Mouse (Mus musculus) limb, embryonic 14.5 days (tissue): Measurements from ENCODE around the gene Fto. TPM values are rescaled to one million over a fixed set of nuclear protein-coding genes. Genes with fewer than 3 reads are reported as not detected.

Source experiments
- ATAC-seq: fragments of 200-750 bp; cut with Nextera tagmentation; 2 replicates; pipeline ENCODE4 v1.8.0; 2017; ENCODE audit warnings: low read depth, moderate number of reproducible peaks, moderate TSS enrichment; ENCODE audit not compliant: low FRiP score
- DNase-seq: peaks from one replicate; pipeline ENCODE4 v3.0.0-alpha.2; 2015; ENCODE audit warnings: low spot score
- H3K27ac ChIP-seq: fragments of 300-500 bp; sonication (generic); replicated peaks from 2 replicates; pipeline ENCODE4 v1.5.1; 2014; ENCODE audit warnings: low read depth, mild to moderate bottlenecking, low read length, moderate library complexity, mixed read lengths
- H3K27me3 ChIP-seq: fragments of 300-500 bp; sonication (generic); 2 replicates; pipeline ENCODE4 v1.6.1; 2014; ENCODE audit warnings: low read length, mixed read lengths; ENCODE audit not compliant: control insufficient read depth, insufficient read depth
- H3K36me3 ChIP-seq: fragments of 300-500 bp; sonication (generic); 2 replicates; pipeline ENCODE4 v1.6.1; 2014; ENCODE audit warnings: mild to moderate bottlenecking, low read length, moderate library complexity, mixed read lengths; ENCODE audit not compliant: control insufficient read depth, insufficient read depth
- H3K4me1 ChIP-seq: fragments of 300-500 bp; sonication (generic); 2 replicates; pipeline ENCODE4 v1.6.1; 2014; ENCODE audit warnings: antibody characterized with exemption, low read length, mixed read lengths; ENCODE audit not compliant: control insufficient read depth, insufficient read depth
- H3K4me2 ChIP-seq: fragments of 300-500 bp; sonication (generic); replicated peaks from 2 replicates; pipeline ENCODE4 v1.6.1; 2014; ENCODE audit warnings: low read depth, mild to moderate bottlenecking, low read length, moderate library complexity; ENCODE audit not compliant: severe bottlenecking
- H3K4me3 ChIP-seq: fragments of 300-500 bp; sonication (generic); replicated peaks from 2 replicates; pipeline ENCODE4 v1.5.1; 2014; ENCODE audit warnings: low read length
- H3K9ac ChIP-seq: fragments of 300-500 bp; sonication (generic); 2 replicates; pipeline ENCODE4 v1.6.1; 2014; ENCODE audit warnings: mild to moderate bottlenecking, low read depth, low read length, moderate library complexity; ENCODE audit not compliant: severe bottlenecking
- H3K9me3 ChIP-seq: fragments of 300-500 bp; sonication (generic); 2 replicates; pipeline ENCODE4 v1.6.1; 2016; ENCODE audit warnings: low read length; ENCODE audit not compliant: control insufficient read depth
- POLR2A ChIP-seq: fragments of 200-500 bp; IDR thresholded peaks from 2 replicates; pipeline ENCODE4 v1.8.0; 2012; ENCODE audit warnings: inconsistent platforms, mild to moderate bottlenecking, moderate library complexity, borderline replicate concordance; ENCODE audit not compliant: insufficient read depth, insufficient read length; ENCODE audit errors: extremely low read depth
- WGBS: fragments of 180-500 bp; shearing (Covaris S2); extraction: QIAGEN DNeasy Blood & Tissue Kit; methylation state at CpG from one replicate; pipeline ENCODE4 v1.1.7; 2014; 5-methylcytosine and 5-hydroxymethylcytosine counted together
- polyA plus RNA-seq, 2 experiments: library from polyadenylated mRNA; depleted of rRNA in 1 of 2; stranded (reverse) in 1 of 2; unstranded in 1 of 2; fragments of >200 nt; fragmentation: Nextera tagmentation in 1 of 2; extraction: Ambion mirVana in 1 of 2; gene quantifications; 2 replicates each; pipeline versions ENCODE4 v1.2.1 to v1.2.3; 2012 to 2014

Gene Fto
- polyA plus RNA-seq, 2 experiments, result 80.0 to 107 TPM

DNA sequence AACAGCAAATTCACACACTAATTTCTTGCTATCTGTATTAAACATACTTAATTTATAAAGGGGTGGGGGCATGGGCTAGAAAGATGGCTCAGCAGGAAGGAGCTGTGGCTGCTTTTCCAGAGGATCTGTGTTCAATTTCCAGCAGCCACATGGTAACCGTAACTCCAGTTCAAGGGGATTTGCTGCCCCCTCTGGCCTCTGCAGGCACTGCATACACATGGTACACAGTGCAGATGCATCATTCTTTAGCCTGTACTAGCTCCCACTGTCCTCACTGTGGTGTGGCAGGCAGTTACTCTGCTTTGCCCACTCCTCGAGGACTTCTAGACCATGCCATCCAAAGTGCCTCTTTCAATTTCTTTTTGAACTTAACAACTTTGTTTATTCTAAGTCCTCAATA is 37.0 kb upstream of the Fto start:
- no peaks in the 10 kb centered on the region for H3K27me3 ChIP-seq

DNA sequence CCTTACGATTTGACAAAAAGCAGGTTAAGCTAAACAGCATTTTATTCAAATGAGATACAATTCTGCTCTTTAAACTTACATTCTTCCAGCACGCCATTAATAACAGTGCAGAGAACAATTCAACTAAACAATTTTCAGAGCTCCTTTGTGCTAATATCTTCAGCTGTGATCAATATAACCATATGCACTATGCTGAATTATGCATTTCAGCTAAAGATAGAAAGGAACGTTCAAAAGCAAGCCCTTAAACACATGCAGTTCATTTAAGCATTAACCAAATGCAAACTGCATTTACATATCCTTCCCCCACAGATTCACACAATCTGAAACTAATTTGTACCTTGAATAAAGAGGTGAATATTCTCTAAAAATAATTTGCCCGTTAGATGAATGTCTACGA is 35.3 kb upstream of the Fto start:
- Histone ChIP-seq H3K27me3 (no peaks in the 10 kb centered on the region), H3K4me2 (no peak overlapping the region), H3K27ac (no peak overlapping the region), H3K9me3 (no peaks in the 10 kb centered on the region), H3K36me3 (0 out of 2 replicates have a peak, but pooled peaks cover 4% of the 10 kb centered on the region), H3K4me1 (peaks cover 6% of the 10 kb centered on the region; the same call in 1 of the 2 replicates), H3K4me3 (no peak overlapping the region), H3K9ac (no peak overlapping the region)
- ATAC-seq (no peak), DNase-seq (no peak)
- 70% methylated on average over 5 of the region's 5 CpGs for WGBS
- no peak for TF ChIP-seq POLR2A

More for the DNA sequence above, 37.0 kb upstream of the Fto start:
- TF ChIP-seq POLR2A, result no peak
- no peak overlapping the region for H3K9ac ChIP-seq
- H3K9me3 ChIP-seq, result no peaks in the 10 kb centered on the region
- no peak overlapping the region for H3K4me3 ChIP-seq
- no peak overlapping the region for H3K27ac ChIP-seq
- ATAC-seq, result no peak
- DNase-seq, result no peak
- H3K36me3 ChIP-seq, result 0 out of 2 replicates have a peak, but pooled peaks cover 4% of the 10 kb centered on the region
- 0 out of 2 replicates have a peak, but pooled peaks cover under 1% of the 10 kb centered on the region for H3K4me1 ChIP-seq
- WGBS, result 97% methylated on average over 2 of the region's 2 CpGs
- H3K4me2 ChIP-seq, result no peak overlapping the region

DNA sequence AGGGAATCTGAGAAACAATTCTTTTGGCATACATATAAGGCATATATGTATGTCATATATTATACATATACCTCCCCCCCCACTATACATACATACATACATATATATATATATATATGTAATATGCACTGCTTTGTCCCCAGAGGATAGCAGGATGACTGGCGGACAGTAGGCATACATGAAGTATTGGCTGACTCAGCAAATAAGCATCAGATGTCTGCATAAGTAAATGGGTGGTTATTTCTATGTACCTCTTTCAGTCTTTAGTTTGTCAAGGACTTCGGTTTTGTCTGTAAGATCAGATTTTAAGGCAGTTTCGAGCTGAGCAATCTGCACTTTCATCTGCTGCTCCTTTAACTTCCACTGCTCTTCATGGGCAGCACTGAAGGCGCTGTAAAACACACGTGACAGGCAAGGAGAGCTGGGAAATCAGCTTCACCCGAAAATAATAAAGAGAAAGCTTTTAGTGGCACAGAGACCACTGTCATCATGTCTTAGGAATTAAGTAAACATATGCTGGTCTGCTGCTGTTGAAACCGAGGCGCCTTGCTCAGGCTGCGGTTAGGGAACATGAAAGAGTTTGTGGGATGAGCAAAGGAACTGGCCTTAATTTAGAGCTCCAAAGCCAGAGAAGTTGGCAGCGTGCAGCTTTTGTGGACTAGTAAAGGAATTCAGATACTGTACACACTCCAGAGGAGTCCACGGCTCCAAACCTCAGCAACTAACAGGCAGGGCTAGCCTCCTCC is 32.7 kb upstream of the Fto start:
- no peak for TF ChIP-seq POLR2A
- peak; percentile 15; the same call in 1 of the 2 replicates for ATAC-seq
- no peak overlapping the region for H3K9ac ChIP-seq
- H3K4me1 ChIP-seq, result peaks cover 10% of the 10 kb centered on the region; the same call in 1 of the 2 replicates
- H3K9me3 ChIP-seq, result no peaks in the 10 kb centered on the region
- peak; percentile 36 for DNase-seq
- no peaks in the 10 kb centered on the region for H3K27me3 ChIP-seq
- 50% methylated on average over 11 of the region's 11 CpGs for WGBS
- H3K4me2 ChIP-seq, result no peak overlapping the region
- no peak overlapping the region for H3K4me3 ChIP-seq
- no peak overlapping the region for H3K27ac ChIP-seq
- no peaks in the 10 kb centered on the region for H3K36me3 ChIP-seq

DNA sequence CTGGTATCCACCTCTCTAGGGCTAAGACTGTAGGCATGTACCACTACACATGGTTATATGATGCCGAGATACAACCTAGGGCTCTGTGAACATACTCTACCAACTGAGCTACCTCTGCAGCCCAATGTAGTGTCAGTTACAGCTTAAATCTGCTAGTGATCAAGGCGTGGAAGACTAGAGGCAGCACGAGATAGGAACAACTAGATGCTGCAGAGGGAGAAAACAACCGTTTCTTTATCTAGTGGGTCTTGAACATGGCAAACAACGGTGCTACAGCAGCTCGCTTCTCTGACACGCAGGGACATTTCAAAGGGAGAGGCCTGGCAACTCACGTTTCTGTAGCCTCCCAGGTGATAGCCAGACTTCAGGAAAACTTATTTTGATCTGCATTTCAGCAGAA is 31.8 kb upstream of the Fto start:
- no peaks in the 10 kb centered on the region for H3K27me3 ChIP-seq
- H3K9ac ChIP-seq, result no peak overlapping the region
- WGBS, result 79% methylated on average over 8 of the region's 8 CpGs
- no peaks in the 10 kb centered on the region for H3K9me3 ChIP-seq
- no peaks in the 10 kb centered on the region for H3K36me3 ChIP-seq
- DNase-seq (no peak), ATAC-seq (no peak)
- no peak overlapping the region for H3K27ac ChIP-seq
- no peak overlapping the region for H3K4me3 ChIP-seq
- peaks cover 10% of the 10 kb centered on the region; the same call in 1 of the 2 replicates for H3K4me1 ChIP-seq
- H3K4me2 ChIP-seq, result no peak overlapping the region
- no peak for TF ChIP-seq POLR2A

DNA sequence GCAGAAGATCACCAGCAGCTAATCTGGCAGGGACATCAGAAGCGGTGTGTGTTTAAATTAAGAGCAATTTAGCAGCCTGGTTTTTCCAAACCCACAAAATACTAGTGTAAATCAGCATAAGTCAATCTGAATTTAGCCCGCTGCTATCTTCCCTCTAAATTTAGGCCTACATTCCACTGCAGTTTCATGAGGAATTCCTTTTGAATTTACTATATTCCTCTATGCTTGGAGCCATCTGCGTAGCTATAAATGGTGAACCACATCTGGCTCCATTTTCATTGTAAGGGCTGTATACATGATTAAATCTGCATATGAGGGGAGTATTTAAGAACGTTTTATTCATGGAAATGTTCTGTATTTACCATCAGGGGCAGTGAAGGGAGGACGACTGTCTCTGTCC is 30.7 kb upstream of the Fto start:
- Histone ChIP-seq H3K36me3 (no peaks in the 10 kb centered on the region), H3K4me3 (no peak overlapping the region), H3K27me3 (no peaks in the 10 kb centered on the region), H3K4me1 (peaks cover 10% of the 10 kb centered on the region; the same call in 1 of the 2 replicates), H3K9me3 (no peaks in the 10 kb centered on the region), H3K4me2 (no peak overlapping the region), H3K27ac (no peak overlapping the region), H3K9ac (no peak overlapping the region)
- no peak for TF ChIP-seq POLR2A
- no peak for ATAC-seq
- DNase-seq, result peak; percentile 60
- 34% methylated on average over 5 of the region's 5 CpGs for WGBS
